Mouse (Mus musculus): Measurements from ENCODE around the gene Dnaic2.

The Dnaic2 gene

DNA sequence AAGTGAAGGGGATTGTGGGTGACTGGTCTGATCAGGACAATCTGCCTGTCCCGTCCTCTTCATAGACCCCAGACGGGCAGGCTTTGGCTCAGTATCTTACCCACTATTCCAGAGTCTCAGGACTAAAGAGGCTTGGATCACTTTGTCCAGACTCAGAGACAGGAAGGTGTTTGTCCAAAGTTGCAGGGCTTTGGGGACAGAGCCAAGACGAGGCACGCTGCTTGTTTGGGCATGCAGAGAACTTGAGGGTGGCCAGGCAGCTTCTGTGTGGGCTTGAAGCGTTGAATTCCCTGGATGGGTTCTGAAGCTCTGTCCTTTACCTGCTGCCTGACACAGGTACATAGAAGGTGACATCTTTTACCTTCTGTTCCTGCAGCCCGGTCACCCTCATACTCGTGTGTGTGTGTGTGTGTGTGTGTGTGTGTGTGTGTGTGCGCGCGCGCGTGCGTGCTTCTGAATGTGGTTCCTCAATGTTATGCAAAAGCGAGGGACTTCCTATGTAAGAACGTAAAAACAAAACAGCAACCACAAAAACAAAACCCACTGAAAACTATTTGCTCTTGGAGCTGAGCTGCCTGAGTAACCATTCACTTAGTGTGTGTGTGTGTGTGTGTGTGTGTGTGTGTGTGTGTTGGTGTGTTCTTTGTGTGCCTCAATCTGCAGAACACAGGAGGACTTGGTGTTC lies 24.8 kb upstream of the Dnaic2 start:
- peak; percentile 18 for DNase-seq

DNA sequence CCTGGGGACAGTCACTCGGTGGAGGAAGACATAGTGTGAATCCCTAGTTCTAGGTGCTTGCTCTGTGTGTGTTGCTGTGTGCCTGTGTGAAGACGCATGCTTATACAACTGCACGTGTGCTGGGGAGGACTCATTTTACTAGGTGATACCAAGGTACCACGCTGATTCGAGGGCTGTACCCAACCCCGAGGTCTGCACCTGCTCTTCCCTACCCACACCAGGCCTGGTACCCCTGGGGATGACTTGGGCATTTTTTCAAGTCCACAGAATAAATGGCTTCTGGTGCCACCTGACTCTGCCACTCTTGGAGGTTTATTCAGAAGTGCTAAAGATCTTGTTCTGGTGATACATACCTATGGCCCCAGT lies 24.2 kb upstream of the Dnaic2 start:
- peak; percentile 22 for DNase-seq

DNA sequence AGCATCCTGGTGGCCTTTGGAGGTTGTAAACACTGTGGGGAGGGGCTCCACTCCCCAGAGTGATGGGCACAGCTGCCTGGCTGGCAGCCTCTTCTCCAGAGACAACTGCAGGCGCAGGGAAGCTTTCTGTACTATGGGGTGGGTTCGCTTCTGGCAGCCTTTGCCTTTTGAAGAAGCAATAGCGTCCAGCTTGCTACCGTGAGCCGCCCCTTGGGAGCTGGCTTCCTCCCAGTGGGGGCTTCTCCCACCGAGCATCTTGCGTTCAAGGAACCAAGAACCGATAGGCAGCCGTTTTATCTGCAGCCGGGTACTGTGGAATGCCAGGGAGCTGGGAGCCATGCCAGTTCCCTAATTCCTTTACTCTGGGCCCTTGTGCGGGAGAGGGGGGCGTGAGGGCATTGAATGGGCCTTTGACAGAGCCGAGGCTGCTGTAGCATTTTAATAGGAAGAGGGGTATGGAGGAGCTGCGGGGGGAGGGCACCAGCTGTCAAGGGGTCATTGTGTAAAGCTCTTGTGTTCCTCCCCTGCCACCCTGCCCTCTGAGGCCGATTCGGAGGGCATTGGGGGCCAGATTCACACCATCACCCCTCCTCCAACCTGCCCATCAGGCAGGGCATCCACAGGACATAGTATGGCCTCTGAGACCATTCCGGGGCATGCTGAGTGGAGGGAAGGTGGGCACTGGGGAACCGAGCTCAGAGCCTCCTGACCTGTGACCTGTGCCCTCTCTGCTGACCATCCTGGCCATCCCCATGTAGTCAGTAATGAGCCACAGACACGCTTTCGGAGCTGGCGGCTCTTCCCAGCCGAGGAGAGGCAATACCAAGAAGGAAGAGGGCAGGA lies 22.9 kb upstream of the Dnaic2 start:
- DNase-seq, result peak; percentile 67

DNA sequence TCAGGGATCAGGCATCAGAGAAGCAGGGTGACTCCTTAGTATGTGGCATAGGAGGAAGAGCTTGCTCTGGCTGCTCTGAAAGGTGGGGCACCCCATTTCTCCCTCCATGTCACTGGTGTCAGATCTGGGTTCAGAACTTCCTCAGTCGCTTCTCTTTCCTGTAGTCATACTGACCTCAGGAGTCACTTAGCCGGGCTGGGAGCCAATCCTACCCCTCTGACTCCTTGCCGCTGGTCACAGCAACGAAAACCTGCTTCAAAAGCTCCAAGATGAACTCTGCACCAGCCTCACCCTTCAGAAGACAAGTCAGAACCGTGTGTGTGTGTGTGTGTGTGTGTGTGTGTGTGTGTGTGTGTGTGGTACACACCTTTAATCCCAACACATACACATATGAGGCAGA lies 20.9 kb upstream of the Dnaic2 start:
- no peak for DNase-seq

DNA sequence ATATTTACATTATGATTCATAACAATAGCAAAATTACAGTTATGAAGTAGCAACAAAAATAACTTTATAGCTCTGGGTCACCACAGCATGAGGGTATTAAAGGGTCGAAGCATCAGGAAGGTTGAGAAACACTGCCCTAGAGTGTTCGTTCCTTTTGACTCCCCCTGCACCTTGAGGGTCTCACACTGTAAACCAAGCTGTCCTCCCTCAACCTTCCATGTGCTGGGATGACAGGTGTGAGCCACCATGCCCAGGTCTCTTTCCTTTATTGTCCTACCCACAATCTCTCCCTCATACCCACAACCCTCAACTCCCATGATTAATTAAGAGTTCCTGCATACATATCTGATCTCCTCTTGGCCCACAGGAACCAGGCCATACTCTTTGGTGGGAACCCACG lies 15.8 kb upstream of the Dnaic2 start:
- DNase-seq, result no peak

DNA sequence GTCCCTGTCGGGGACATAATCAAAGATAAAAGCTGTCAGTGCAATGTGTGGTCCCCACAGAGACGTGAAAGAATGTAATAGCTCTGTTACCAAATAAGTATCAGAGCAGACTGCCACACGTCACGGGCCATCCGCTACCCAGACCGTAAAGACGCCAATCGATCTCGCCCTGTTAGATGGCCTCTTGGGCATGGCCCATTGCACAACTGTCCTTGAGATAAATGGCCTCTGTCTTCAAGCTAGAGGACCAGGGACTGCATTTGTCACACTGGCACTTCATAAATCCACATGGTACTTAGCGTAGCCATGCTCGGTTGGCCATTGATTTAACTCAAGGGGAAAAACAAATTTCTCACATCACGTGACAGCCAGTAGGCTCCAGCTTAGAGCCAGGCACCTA lies 15.3 kb upstream of the Dnaic2 start:
- no peak for DNase-seq

DNA sequence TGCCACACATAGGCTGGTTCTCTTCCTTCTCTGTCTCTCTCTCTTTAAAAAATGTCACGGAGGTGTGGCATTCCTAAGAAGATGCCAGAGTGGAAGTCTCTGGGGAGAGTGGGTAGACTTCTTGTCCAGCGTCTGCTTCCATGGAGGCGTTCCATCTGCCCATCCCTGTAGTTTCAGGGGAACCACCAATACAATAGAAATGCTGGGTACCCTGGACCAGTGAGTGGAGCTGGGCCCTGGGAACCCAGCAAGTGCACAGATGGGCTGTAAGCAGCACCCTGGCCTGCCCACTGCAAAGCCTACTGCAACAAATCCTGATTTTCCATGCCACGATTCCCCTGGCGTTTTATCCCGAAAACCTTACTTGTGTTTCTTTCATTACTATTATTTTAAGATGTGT lies 12.7 kb upstream of the Dnaic2 start:
- no peak for DNase-seq

DNA sequence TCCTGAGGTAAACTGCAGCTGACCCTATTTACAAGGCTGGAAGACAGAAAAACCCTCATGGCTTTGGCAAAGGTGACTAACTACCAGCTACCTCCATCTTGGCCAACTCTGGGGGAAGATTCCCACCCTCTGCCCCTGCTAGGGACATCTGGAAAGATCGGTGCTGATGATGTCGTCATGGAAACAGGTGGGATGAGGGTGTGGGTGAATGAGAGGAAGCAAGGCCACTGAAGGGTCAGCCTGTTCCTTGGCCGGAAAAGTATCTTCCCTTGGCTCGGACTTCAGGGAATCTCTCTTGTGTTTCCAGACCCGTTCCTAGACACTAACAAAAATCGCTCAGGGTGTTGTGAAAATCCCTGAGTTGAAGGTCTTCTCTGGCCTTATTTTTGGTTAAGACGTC lies 11.7 kb upstream of the Dnaic2 start:
- no peak for DNase-seq

DNA sequence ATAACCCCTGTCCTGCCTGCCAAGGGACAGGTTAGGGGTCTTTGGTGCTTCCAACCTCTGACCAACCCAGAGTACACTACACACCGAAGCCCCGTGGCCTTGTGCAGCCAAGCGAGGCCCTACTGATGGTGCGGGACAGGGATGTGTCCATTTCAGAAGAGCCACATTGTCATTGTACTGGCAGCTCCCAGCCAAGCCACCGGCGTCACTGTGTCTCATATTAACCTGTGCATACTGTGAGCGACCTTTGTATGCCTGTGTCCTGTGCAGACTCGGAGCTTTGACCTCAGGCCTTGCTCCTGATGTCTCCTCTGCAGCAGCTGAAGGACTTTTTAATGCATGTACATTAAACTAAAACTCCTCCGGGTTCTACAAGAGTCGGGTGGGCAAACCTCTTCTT lies 6.7 kb upstream of the Dnaic2 start:
- DNase-seq, result no peak

DNA sequence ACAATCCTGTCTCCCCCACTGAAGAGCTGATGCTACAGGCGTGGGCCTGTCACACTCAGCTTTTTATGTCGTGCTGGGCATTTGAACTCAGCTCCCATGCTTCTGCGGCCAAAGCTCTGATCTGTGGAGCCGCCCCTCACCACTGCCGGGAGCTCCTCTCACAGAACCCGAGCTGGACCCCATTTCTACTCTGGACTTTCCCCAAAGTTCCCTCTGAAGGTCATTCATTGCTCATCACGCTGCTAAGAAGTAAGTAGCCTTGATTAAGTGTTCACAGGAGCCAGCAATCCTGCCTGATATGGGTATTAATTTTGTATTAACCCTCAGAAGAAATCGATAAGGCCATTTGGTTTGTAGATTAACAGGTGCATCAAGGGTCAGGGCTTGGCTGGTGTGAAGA lies 4.8 kb upstream of the Dnaic2 start:
- no peak for DNase-seq

DNA sequence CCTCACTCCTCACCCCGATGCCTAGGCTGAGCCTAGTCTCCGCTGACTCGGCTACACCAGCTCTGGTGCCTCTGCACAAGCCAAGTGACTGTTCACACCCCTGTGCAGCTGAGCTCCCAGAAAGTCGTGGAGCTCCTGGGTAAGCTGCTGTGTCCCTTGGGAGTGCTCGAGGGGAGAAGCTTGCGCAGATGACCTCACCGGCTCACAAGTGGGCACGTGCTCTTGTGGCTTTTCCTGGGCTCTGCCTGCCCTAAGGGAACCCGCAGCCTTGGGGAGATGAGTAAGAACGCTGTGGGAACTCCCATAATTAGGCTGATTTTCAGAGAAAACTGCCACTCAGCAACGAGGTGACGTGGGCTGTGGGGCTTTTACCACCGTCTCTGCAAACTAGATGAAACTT lies 4.2 kb upstream of the Dnaic2 start:
- no peak for DNase-seq

DNA sequence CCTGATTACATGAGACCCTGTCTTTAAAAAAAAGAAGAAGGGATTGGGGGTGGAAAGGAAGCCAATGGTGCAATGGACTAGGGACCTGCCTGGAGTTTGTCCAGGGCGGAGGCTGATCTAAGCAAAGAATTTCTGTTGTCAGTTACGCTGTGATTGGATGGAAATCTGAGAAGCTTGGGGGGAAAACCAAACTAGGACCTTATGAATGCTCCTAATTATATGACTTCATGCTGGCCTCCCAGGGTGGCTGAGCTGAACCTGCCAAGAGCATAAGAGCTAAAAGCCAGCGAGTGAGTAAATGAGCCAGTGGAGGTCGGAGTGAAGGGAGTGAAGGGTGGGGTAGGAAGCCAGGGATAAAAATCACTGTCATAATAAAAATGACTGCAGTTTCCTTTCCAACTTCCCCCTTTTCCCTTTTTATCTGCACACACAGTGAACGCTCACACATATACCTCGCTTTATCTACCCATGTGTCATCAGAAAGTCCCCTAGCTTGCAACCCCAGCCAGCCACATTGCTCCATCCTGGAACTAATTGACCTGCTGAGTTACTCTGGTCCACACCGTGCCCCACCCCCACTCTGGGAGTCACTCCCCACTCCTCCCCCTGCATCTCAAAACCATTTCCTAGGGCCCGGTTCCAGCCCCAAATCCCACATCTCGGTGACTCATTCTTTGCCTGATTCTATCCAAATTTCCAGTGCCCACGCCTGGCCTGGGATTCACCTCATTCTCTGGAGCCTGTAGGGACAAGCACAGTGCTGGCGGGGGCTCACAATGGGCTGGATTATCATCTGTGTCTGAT lies 2.2 kb upstream of the Dnaic2 start:
- no peak for DNase-seq

DNA sequence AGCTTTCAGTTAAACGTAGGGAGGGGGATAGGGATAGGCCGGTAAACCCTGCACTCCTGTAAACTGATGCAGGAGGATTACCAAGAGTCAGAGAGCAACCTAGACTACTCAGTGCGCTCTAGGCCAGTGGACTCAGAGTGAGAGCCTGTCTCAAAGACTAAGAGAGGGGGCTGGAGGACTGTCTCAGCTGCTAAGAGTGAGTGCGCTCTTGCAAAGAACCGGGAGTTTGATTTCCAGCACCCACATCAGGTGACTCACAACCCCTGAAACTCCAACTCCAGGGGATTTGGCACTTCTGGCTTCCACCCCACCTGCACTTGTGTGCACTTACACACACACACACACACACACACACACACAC lies 598 bp downstream of the Dnaic2 start:
- no peak for DNase-seq

DNA sequence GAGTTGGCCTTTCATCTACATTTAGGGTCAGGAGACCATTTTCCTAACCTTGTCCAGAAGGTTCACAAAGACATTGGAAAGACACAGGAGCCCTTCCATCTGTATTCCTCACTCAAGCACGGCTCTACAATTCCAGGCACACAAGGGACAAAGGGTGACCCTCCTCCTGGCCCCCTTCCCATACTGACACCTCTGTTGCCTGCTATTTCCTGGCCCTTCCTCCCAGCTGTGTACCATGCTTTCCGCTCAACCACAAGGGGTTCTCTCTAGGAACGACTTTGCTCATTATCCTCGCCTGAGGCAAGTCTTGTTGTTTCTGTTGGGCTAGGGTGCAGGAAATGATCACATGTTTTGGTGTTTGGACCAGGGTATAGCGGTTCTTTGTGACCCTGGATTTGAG lies 1.1 kb downstream of the Dnaic2 start:
- DNase-seq, result no peak

DNA sequence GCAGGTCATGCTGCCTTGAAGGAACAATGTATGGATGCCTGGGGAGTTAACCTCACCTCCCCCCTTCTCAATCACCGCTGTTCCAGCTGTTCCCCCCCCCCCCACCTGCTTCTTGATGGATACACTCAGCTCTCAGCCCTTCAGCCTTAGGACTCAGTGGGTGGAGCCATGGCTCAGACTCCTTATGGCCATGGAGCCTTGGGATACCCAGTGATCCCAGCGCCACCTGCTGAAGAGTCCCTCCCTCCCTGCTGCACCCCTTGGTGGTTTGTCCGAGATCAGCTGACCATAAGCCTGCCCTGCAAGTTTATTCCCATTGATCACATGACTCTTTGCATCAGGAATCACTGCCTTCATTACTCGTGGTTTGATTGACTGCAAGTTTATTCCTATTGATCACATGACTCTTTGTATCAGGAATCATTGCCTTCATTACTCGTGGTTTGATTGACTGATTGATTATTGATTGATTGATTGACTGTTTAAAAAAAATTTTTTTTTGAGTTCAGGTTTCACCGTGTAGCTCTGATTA lies 2.7 kb downstream of the Dnaic2 start:
- no peak for DNase-seq

DNA sequence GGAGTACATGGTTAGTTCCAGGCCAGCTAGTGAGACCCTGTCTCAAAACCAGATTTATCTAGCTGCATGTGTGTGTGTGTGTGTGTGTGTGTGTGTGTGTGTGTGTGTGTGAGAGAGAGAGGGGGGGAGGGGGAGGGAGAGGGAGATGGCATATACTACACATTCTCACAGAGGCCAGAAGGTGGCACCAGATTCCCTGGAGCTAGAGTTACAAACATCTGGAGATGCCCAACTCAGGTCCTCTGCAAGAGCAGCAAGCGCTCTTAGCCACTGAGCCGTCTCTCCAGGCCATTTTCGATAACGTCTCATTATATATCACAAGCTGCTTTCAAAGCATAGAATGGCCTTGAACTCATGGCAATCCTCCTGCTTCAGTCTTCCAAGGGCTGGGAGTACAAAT lies 4.5 kb downstream of the Dnaic2 start:
- DNase-seq, result no peak

DNA sequence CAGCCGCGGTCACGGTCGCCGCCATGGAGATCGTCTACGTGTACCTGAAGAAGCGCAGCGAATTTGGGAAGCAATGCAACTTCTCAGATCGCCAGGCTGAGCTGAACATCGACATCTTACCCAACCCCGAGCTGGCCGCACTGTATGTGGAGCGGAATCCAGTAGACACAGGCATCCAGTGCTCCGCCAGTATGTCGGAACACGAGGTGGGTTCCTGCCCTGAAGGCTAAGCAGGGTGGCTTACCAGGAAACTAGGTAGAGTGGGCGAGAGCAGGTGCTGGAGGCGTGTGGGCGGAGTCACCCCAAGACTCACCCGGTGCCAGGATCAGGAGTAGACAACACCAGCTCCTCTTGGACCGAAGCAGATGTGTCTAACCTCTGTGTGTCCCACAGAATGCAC lies 5.7 kb downstream of the Dnaic2 start:
- no peak for DNase-seq

DNA sequence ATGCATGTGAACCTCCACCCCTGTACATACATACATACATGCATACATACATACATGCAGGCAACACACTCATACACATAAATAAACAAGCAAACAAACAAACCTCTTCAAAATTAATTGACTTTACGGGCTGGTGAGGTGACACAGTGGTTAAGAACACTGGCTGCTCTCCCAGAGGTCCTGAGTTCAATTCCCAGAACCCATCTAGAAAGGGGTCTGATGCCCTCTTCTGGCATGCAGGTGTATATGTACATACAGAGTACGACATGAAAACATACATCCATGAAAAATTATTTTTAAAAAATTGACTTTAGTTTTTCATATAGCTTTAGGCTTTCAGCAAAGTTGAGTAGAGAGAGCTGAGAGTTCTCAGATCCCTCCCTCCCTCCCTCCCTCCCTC lies 8.9 kb downstream of the Dnaic2 start:
- no peak for DNase-seq

DNA sequence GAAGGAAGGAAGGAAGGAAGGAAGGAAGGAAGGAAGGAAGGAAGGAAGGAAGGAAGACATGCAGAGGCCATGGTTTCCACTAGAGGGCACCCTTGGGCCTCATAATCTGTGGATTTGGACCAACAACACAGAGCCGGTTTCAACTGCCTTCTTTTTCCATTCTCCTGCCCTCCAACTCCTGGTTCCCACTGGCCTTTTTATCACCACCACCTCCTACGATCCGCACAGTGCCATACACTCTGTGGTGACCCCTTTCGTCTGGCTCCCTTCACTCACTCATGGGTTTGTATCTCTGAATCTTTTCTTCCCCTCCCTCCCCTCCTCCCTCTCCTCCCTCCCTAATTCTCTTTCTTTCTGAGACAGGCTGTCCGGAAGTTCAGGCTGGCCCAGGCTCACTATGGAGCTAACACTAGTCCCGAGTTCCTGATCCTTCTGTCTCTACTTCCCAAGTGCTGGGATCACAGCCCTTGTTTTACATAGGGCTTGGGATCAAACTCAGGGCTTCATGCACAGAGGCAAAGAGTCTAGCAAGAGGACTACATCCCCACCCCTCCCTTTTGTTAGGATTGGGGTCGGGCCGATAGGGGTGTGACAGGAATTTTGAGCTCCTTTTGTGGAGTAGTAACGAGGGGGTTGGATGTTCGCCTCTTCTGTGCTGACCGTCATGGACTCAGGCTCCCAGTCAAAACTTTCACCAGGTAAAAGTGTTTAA lies 9.9 kb downstream of the Dnaic2 start:
- peak; percentile 66 for DNase-seq

DNA sequence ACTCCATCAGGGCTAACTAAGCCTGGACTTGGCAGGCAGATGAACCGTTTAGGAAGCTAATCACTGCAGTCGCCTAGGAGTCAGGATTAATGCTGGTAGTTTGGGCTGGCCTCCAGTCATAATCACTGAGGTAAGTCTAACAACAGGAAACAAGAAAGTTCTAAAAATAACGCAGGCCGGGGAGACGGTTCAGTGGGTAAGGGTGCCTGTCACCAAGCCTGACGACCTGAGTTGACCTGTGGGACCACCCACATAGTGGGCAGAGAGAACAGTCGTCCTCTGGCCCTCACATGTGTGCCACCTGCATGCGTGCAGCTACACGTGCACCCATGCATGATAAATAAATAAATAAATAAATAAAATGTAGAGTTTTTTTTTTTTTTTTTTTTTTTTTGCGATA lies 13.4 kb downstream of the Dnaic2 start:
- no peak for DNase-seq

DNA sequence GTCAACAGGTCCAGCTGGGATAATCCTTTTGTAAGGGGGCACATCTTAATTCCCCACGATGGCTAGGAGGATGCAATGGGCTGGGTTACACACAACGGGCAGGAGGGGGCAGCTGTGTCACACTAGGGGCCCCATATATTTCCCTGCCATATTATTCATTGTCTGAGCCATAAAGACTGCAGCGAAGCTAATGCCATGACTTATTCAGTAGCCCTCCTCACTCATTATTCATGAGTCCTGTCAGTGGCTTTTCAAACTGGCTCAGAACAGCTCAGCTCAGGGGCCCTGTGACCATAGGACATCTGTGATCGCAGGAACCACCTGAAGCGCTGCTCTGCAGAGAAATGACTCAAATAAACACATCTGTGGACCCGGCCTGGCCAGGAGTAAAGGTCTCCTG lies 14.2 kb downstream of the Dnaic2 start:
- no peak for DNase-seq

DNA sequence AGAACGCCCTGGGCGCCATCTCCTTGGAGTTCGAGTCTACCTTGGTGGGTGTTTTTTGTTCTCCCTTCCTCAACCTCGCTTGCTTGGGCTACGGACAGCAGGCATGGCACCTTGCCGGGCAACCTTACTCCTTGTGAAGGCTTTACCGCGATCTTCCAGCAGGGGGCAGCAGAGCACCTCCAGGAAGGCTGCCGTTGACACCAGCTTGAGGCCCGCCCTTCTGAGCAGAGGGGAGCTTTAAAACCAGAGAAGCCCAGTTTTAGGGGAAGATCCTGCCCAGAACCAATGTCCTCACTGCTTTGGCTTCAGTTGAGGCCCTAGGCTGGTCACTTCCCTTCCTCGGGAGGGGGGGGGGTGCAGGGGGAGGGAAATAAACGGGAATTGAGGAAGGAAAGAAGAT lies 17.9 kb downstream of the Dnaic2 start:
- DNase-seq, result peak; percentile 90

DNA sequence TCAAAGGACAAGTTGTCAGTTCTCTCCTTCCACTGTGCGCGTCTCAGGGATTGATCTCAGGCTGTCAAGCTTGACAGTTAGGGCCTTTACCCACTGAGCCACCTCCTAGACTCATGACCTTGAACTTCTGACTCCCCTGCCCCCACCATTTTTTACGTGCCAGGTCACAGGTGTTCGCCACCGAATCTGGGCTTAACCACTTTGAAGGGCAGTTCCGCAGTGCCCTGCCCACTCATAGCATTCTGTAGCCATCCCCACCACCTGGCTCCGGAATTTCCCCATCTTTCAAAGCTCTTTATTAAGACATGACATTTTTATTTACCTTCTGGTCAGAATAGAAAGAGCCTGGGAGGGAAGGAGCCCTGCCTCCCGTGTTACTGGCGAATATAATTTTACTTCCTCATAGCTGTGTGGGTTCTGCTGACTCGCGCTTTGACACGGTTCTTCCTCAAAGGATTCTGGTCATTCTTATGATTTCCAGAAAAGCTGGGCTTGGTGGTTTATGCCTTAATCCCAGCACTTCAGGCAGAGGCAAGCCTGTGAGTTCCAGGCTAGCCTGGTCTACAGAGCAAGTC lies 20.4 kb downstream of the Dnaic2 start:
- no peak for DNase-seq

All from cerebellum, adult 9-11 months (tissue).